Mouse (Mus musculus) thymus, adult 2 months (tissue): ENCODE measurements at regions not wholly inside any gene's neighbourhood (a gene's known extent, or its start where the extent isn't known, plus 50 kb on each side); places are given as distances from the start of the nearest gene placed in this dataset.

Source experiments
- DNase-seq: peaks from one replicate; pipeline ENCODE4 v3.0.0; 2021
- H3K27ac ChIP-seq: fragments of 200-500 bp; 2 replicates; pipeline ENCODE4 v1.5.1; 2012; ENCODE audit warnings: low read length, control low read depth; ENCODE audit not compliant: control insufficient read depth, insufficient read depth
- H3K27me3 ChIP-seq: fragments of 200-500 bp; 2 replicates; pipeline ENCODE4 v1.6.1; 2012; ENCODE audit warnings: mild to moderate bottlenecking, low read length, moderate library complexity, mixed read lengths; ENCODE audit not compliant: control insufficient read depth, insufficient read depth
- H3K36me3 ChIP-seq: fragments of 200-500 bp; 2 replicates; pipeline ENCODE4 v1.6.1; 2012; ENCODE audit warnings: mild to moderate bottlenecking, low read length, moderate library complexity; ENCODE audit not compliant: control insufficient read depth, insufficient read depth
- H3K4me1 ChIP-seq: fragments of 200-500 bp; replicated peaks from 2 replicates; pipeline ENCODE4 v1.6.1; 2012; ENCODE audit warnings: low read length; ENCODE audit not compliant: control insufficient read depth, insufficient read depth
- H3K4me3 ChIP-seq: fragments of 200-500 bp; 2 replicates; pipeline ENCODE4 v1.5.1; 2012; ENCODE audit warnings: mild to moderate bottlenecking, low read length, control low read depth, moderate library complexity; ENCODE audit not compliant: control insufficient read depth, insufficient read depth
- CTCF ChIP-seq: fragments of 200-500 bp; IDR thresholded peaks from 2 replicates; pipeline ENCODE4 v1.5.1; 2012; ENCODE audit warnings: mild to moderate bottlenecking, control low read depth, low read length, moderate library complexity, borderline replicate concordance; ENCODE audit not compliant: control insufficient read depth, poor library complexity, insufficient read depth; ENCODE audit errors: extremely low read depth
- POLR2A ChIP-seq: fragments of 200-500 bp; IDR thresholded peaks from 2 replicates; pipeline ENCODE4 v1.6.1; 2012; ENCODE audit warnings: mild to moderate bottlenecking, low read length, control low read depth, moderate library complexity; ENCODE audit not compliant: control insufficient read depth, poor library complexity, insufficient read depth; ENCODE audit errors: extremely low read depth
- WGBS: fragments of 180-500 bp; shearing (Covaris S2); methylation state at CpG from one replicate; pipeline ENCODE4 v1.1.7; 2018; 5-methylcytosine and 5-hydroxymethylcytosine counted together

DNA sequence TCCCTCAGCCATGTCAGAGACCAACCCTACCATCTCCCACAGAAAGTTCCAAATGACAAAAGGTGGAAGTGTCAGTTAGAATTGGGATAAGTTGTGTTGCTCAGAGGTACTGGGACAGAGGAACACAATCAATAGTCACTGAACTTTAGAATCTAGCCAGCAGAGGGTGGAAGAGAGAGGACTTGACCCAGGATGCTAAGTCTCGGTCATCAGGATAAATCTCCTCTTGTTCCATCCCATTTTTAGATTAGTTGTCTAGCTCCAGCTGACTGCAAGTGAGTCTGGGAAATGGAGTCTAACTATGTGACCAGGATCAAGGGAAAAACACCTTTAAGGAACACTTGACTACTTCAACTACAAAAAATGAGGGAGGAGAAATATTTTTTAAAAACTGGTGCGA is 91.5 kb downstream of the Fam84b start:
- Histone ChIP-seq H3K27ac (no peak overlapping the region), H3K4me3 (no peak overlapping the region), H3K36me3 (no peaks in the 10 kb centered on the region), H3K4me1 (no peaks in the 10 kb centered on the region), H3K27me3 (no peaks in the 10 kb centered on the region)
- WGBS, result 81% methylated on average over 2 of the region's 2 CpGs
- DNase-seq, result peak; percentile 11
- TF ChIP-seq CTCF, result no peak
- TF ChIP-seq POLR2A, result no peak

DNA sequence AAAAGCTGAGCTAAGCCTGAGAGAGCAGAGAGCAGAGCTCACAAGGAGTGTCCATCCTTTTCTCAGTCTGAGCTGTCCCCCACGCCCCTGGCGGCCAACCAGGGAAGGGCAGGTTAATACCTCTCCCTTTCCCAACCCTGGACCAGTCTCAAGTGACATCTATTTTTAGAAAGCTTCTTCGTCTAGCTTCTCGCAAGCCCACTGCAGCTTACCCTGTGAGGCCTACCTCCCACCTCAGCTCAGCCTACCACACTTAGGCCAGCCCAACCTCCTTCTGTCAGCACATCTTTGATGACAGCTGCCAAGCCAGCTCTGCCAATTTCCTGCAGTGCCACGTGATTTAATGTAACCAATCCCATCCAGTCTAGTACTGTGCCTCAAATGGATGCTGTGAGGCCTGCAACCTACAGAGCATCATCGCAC is 93.6 kb downstream of the Fam84b start:
- TF ChIP-seq CTCF, result peak; percentile 63; the same call in 1 of the 2 replicates
- TF ChIP-seq POLR2A, result no peak
- Histone ChIP-seq H3K36me3 (no peaks in the 10 kb centered on the region), H3K4me1 (no peaks in the 10 kb centered on the region), H3K4me3 (no peak overlapping the region), H3K27me3 (no peaks in the 10 kb centered on the region), H3K27ac (no peak overlapping the region)
- WGBS, result 51% methylated on average over 6 of the region's 6 CpGs
- peak; percentile 56 for DNase-seq

DNA sequence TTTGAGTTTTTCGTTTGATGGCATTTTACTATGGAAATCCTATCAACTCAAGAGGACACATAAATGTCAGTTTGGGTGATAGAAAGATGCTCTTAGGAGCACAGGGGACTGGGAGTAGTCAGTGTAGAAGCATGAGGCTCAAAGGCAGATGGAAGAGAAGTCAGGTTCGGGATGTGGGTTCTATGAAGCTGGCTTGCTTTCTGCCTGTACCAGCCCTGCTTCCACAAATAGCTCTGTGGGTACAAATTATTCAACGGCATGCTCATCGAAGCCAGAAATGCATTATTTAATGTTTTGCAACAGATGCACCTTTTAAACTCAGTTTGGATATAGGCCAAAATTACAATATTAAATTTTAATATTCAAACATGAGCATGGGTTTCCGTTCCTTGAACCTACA is 99.3 kb downstream of the Fam84b start:
- Histone ChIP-seq H3K4me3 (no peak overlapping the region), H3K27me3 (no peaks in the 10 kb centered on the region), H3K4me1 (no peaks in the 10 kb centered on the region), H3K36me3 (no peaks in the 10 kb centered on the region), H3K27ac (no peak overlapping the region)
- TF ChIP-seq POLR2A (no peak), CTCF (no peak)
- no peak for DNase-seq
- 95% methylated on average over 5 of the region's 5 CpGs for WGBS

DNA sequence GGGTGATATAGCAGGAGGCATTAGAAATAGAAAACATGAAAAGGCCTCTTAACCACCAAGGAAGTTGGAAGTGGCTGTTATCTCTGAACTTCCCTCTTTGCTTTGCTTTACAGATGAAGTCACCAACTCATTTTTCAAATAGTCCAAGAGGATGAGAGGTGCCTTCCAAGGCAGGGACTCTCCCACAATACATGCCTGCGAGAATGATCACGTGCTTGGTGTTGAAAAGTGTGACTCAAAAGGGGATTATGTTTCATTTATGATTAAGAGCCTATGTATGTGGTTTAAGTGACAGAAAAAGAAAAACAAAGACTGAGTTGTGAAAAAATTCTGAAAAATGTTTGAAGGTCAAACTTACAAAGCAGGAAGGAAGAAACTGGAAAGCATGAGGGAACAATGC is 114.0 kb downstream of the Fam84b start:
- no peak for DNase-seq
- Histone ChIP-seq H3K36me3 (no peaks in the 10 kb centered on the region), H3K27me3 (no peaks in the 10 kb centered on the region), H3K4me1 (no peaks in the 10 kb centered on the region), H3K27ac (no peak overlapping the region), H3K4me3 (no peak overlapping the region)
- WGBS, result 65% methylated on average over 2 of the region's 2 CpGs
- TF ChIP-seq CTCF, result no peak
- no peak for TF ChIP-seq POLR2A

DNA sequence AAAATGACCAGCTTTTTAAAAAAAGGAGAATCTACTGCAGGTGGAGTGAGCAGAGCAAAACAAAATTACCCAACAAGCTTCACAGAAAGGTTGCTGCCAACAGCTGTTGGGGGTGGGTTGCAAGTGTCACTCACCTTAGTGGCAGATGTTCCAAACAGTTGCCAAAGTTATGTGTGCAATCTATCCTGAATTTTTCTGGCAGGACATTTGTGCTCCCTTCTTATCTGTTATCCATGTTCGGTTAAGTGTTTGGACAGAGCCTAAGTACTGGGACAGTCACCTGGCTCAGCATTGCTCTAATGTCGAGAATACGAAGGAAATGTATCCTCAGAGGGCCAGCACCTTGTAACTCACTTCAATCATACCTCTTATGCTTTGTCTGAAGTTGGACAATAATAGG is 115.3 kb downstream of the Fam84b start:
- TF ChIP-seq CTCF (no peak), POLR2A (no peak)
- WGBS, result 96% methylated on average over 3 of the region's 3 CpGs
- H3K27me3 ChIP-seq, result no peaks in the 10 kb centered on the region
- no peaks in the 10 kb centered on the region for H3K4me1 ChIP-seq
- H3K27ac ChIP-seq, result no peak overlapping the region
- no peak overlapping the region for H3K4me3 ChIP-seq
- no peak for DNase-seq
- no peaks in the 10 kb centered on the region for H3K36me3 ChIP-seq

DNA sequence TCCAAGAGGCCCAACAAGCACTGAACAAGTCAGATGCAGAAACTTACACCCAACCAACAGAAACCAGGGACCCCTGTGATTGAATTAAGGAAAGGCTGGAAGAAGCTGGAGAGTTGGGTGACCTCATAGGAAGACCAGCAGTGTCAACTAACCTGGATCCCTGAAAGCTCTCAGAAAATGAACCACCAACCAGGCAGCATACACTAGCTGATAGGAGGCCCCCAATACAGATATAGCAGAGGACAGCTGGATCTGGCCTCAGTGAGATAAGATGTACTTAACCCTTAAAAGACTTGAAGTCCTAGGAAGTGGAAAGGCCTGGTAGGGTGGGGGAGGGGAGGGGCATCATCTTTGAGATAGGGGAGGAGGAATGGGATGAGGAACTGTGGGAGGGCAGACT is 121.2 kb downstream of the Fam84b start:
- Histone ChIP-seq H3K4me1 (no peaks in the 10 kb centered on the region), H3K36me3 (no peaks in the 10 kb centered on the region), H3K4me3 (no peak overlapping the region), H3K27ac (no peak overlapping the region), H3K27me3 (no peaks in the 10 kb centered on the region)
- TF ChIP-seq CTCF, result no peak
- TF ChIP-seq POLR2A, result no peak
- no peak for DNase-seq

DNA sequence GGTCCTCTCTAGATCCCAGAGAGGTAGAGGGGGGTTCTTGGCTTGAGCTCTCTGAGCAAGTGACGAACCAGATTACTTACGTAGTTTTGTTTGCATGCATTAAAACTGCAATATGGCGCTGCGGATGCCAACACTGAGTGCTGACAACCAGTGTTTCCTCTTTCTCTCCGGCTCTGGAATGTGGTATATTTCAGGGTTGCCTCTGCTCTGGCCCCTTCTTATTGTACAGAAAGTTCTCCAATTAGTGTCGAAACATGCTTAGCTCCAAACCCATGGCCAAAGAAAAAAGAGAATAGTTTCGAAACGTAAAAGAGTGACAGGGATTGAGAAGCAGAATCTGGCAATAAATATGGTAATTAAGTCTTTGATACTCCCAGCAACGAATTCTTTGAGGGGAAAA is 124.8 kb downstream of the Fam84b start:
- TF ChIP-seq POLR2A, result no peak
- TF ChIP-seq CTCF, result no peak
- H3K27ac ChIP-seq, result no peak overlapping the region
- WGBS, result 89% methylated on average over 9 of the region's 9 CpGs
- DNase-seq, result no peak
- H3K4me3 ChIP-seq, result no peak overlapping the region
- H3K27me3 ChIP-seq, result no peaks in the 10 kb centered on the region
- no peaks in the 10 kb centered on the region for H3K4me1 ChIP-seq
- no peaks in the 10 kb centered on the region for H3K36me3 ChIP-seq

DNA sequence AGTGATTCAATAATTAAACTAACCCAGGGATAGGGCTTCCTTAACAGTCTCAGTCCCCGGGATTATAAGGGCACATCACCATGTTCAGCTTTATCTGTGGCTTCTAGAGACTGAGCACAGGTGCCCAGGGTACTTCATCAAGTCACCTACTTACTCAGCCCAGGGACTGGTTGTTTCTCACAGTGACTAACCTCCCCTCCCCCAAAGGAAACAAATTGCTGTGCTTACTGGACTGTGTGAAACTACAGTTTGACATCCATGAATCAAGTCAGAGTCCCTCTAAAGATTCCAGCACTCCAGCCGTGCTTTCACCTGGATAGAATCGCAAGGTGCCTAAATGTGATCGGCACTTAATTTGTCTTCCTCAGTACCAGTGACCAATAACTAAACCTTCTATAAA is 125.2 kb downstream of the Fam84b start:
- Histone ChIP-seq H3K27ac (no peak overlapping the region), H3K4me3 (no peak overlapping the region), H3K36me3 (no peaks in the 10 kb centered on the region), H3K27me3 (no peaks in the 10 kb centered on the region), H3K4me1 (no peaks in the 10 kb centered on the region)
- TF ChIP-seq POLR2A, result no peak
- DNase-seq, result no peak
- 95% methylated on average over 4 of the region's 4 CpGs for WGBS
